Mouse (Mus musculus): ENCODE measurements around the gene En2. TPM values are rescaled to one million over a fixed set of nuclear protein-coding genes. Genes with fewer than 3 reads are reported as not detected.
A peak's percentile ranks its signal among the peaks of the same experiment; 100 is the strongest.

Gene En2
- polyA plus RNA-seq, 1 experiment: not detected

DNA sequence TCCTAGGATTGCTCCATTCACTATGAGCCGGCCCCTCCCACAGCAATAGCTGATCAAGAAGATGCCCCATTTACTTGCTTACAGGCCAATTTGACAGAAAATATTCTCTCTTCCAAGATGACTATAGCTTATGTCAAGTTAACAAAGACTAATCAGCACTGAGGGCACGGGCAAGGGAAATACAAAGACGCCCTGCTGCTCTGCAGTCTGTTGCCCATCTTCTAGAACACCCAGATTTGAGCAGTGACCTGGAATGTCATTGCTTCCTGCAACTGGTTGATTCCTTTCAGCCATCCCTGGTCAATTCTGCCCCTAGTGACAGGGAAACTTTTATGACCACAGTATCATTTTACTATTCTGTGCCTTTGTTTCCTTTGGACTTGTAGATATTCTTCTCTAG lies 16.1 kb upstream of the En2 start:
- H3K27ac ChIP-seq (replicated peaks; ENCODE audit: low read depth, low read length): no peak overlapping the region
- H3K4me3 ChIP-seq (ENCODE audit: insufficient read depth, low read depth, low read length): no peak overlapping the region
- no peaks in the 10 kb centered on the region for H3K4me1 ChIP-seq (ENCODE audit: control insufficient read depth, insufficient read depth, insufficient read length, low read length)

DNA sequence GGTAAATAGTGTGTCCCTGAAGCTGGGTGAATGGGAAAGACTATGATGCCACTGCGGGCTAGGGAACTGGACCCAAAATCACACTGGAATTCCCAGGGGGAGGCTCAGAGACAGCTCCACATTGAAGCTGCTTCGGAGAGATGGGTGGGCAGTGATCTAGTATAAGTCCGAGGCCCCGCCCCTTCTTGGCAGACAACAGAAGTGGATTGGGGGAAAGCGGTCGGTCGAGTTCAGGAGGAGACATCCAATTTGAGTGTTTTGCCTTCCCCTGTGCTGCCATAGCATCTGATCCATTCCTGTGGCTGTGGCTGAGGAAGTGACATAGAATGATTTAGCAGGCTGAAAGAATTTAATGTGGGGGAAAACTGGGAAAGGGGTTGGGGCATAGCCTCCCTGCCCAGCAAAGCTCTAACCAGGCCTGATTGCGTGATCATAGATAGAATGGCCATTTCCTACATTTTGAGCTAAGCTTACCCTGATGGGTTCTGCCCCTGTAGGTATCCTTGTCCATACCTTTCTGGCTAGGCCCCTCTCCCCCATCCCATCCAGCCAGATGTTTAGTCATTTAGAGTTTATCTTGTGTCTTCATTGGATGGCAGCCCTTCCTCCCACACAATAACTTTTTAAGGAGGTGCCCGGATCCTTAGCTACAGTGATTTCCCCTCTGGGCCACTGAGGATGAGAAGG lies 8.3 kb upstream of the En2 start:
- Histone ChIP-seq H3K4me3 (ENCODE audit: insufficient read depth, low read depth, low read length) (no peak overlapping the region), H3K27ac (replicated peaks; ENCODE audit: low read depth, low read length) (no peak overlapping the region)

GRCm38 (mm10) chr5:28157781-28158180 lies 7.7 kb upstream of the En2 start:
- Histone ChIP-seq H3K27ac (replicated peaks; ENCODE audit: low read depth, low read length) (no peak overlapping the region), H3K4me3 (ENCODE audit: insufficient read depth, low read depth, low read length) (no peak overlapping the region)

More for the DNA sequence above, 8.3 kb upstream of the En2 start:
- no peaks in the 10 kb centered on the region for H3K4me1 ChIP-seq (ENCODE audit: control insufficient read depth, insufficient read depth, insufficient read length, low read length)

DNA sequence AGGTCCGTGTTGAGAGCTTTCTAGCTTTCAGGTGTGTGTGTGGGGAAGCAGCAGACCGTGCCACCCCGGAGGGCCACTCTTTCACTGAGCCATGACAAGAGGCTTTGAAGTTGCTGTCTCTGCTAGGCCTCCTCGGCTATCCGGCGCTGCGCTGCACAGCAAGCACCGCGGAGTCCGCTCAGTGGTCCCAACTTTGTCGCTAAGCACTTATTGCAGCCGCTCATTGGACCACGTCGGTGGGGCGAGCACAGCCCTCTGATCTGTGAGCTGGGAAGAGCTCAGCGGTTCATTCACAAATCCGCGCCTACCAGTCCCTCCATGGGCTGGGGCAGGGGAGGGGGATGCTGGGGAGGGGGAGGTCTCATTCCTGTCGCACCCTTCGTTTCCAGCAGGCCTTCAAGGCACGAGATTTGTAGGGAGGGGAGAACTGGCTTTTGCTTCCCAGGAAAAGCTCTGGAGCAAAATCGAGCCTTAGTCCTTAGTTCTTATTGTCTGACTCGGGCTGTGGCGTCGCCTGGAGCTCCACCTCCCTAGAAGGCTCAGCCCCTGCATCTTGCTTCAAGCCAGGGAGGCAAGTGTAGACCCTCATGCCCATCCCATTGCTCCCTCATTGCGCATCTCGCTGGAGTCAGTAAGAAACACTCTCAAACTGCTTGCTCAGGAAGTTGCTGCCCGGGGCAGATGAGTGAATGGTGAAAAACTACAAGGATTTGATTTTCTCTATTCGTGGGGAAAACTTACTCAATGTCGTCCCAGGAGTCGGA lies 7.0 kb upstream of the En2 start:
- Histone ChIP-seq H3K27ac (replicated peaks; ENCODE audit: low read depth, low read length) (no peak overlapping the region), H3K4me1 (ENCODE audit: control insufficient read depth, insufficient read depth, insufficient read length, low read length) (no peaks in the 10 kb centered on the region), H3K4me3 (ENCODE audit: insufficient read depth, low read depth, low read length) (no peak overlapping the region)

More at GRCm38 (mm10) chr5:28157781-28158180, 7.7 kb upstream of the En2 start:
- H3K4me1 ChIP-seq (ENCODE audit: control insufficient read depth, insufficient read depth, insufficient read length, low read length): no peaks in the 10 kb centered on the region

DNA sequence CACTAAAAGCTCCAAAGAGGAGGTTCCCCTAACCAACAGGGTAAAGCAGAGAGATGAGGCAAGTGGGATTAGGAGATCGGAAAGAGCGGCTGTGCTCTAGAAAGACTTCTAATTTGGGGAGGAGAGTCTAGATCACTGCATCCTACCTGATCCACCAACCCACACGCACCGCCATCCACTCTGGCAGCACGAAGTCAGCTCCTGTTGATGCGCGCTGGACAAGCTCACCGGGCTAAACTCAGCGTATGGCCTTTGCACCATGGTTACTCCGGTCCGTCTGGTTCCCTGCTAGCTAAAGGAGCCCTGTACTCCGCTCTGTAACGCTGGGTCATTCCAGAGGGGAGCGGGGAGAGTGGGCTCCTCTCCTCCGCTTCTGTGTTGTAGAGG lies 6.4 kb upstream of the En2 start:
- H3K4me3 ChIP-seq (ENCODE audit: insufficient read depth, low read depth, low read length): no peak overlapping the region

GRCm38 (mm10) chr5:28159891-28160470 lies 5.5 kb upstream of the En2 start:
- Histone ChIP-seq H3K4me3 (ENCODE audit: insufficient read depth, low read depth, low read length) (no peak overlapping the region), H3K27ac (replicated peaks; ENCODE audit: low read depth, low read length) (no peak overlapping the region), H3K4me1 (ENCODE audit: control insufficient read depth, insufficient read depth, insufficient read length, low read length) (no peaks in the 10 kb centered on the region)

More for the DNA sequence above, 6.4 kb upstream of the En2 start:
- no peaks in the 10 kb centered on the region for H3K4me1 ChIP-seq (ENCODE audit: control insufficient read depth, insufficient read depth, insufficient read length, low read length)
- no peak overlapping the region for H3K27ac ChIP-seq (replicated peaks; ENCODE audit: low read depth, low read length)

DNA sequence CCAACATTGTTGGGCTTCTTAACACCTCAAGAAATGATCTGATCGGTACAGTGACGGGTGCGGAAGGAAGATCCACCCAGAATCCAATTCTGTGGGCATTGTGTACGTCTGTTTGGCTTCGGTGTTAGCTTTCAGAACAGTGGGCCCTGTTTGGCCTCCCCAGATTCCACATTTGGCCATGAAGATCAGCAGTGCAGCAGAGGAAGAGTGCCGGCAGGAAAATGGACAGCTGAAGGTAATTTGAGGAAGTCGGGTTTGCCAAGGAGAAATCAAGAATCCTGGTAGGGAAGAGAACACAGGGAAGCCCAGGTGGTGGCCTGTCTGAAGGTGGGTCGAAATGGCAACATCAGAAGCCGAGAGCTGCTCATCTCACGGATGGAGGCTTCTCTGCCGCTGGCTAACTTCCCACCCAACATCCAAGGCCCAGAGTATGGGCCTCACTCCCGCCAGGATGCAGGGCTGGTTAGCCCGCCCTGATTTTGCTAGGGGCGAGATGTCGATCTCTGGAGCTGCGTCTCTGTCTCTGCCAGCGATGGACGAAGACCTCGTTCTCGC lies 4.0 kb upstream of the En2 start:
- H3K4me3 ChIP-seq (ENCODE audit: insufficient read depth, low read depth, low read length): no peak overlapping the region

GRCm38 (mm10) chr5:28161938-28162402 lies 3.5 kb upstream of the En2 start:
- H3K27ac ChIP-seq (replicated peaks; ENCODE audit: low read depth, low read length): no peak overlapping the region
- no peak overlapping the region for H3K4me3 ChIP-seq (ENCODE audit: insufficient read depth, low read depth, low read length)
- peaks cover under 1% of the 10 kb centered on the region; the same call in 1 of the 2 replicates for H3K4me1 ChIP-seq (ENCODE audit: control insufficient read depth, insufficient read depth, insufficient read length, low read length)

More for the DNA sequence above, 4.0 kb upstream of the En2 start:
- Histone ChIP-seq H3K27ac (replicated peaks; ENCODE audit: low read depth, low read length) (no peak overlapping the region), H3K4me1 (ENCODE audit: control insufficient read depth, insufficient read depth, insufficient read length, low read length) (no peaks in the 10 kb centered on the region)

- Histone ChIP-seq H3K4me1 (ENCODE audit: control insufficient read depth, insufficient read depth, insufficient read length, low read length) (peaks cover 5% of the 10 kb centered on the region), H3K27ac (replicated peaks; ENCODE audit: low read depth, low read length) (no peak overlapping the region), H3K4me3 (ENCODE audit: insufficient read depth, low read depth, low read length) (no peak overlapping the region)
Observed at GRCm38 (mm10) chr5:28163926-28164325, 1.6 kb upstream of the En2 start.

DNA sequence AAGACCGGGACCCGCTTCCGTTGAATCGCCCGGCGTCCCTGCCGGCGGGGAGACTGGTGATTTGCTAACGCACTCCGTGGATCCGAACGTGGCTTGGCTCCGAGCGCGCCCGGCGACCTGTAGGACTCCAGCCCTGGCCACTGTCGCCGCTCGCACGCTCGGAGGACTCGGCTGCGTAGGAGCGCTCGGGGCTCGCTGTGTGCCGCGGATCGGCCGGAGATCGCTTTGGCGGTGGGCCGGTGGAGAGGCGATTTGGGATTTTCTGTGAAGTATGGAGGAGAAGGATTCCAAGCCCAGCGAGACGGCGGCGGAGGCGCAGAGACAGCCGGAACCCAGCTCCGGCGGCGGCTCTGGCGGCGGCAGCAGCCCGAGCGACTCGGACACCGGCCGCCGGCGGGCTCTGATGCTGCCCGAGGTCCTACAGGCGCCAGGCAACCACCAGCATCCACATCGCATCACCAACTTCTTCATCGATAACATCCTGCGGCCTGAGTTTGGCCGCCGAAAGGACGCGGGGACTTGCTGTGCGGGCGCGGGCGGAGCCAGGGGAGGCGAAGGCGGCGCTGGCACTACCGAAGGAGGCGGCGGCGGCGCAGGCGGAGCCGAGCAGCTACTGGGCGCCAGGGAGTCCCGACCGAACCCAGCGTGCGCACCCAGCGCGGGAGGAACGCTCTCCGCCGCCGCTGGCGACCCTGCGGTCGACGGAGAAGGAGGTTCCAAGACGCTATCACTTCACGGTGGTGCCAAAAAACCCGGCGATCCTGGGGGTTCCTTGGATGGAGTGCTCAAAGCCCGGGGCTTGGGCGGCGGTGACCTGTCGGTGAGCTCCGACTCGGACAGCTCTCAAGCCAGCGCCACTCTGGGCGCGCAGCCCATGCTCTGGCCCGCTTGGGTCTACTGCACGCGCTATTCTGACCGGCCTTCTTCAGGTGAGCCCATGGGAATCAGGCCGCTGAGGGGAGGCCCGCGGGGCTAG lies 1.1 kb downstream of the En2 start:
- Histone ChIP-seq H3K27ac (replicated peaks; ENCODE audit: low read depth, low read length) (no peak overlapping the region), H3K4me3 (ENCODE audit: insufficient read depth, low read depth, low read length) (peak overlapping the region; percentile 63), H3K4me1 (ENCODE audit: control insufficient read depth, insufficient read depth, insufficient read length, low read length) (peaks cover 5% of the 10 kb centered on the region)

DNA sequence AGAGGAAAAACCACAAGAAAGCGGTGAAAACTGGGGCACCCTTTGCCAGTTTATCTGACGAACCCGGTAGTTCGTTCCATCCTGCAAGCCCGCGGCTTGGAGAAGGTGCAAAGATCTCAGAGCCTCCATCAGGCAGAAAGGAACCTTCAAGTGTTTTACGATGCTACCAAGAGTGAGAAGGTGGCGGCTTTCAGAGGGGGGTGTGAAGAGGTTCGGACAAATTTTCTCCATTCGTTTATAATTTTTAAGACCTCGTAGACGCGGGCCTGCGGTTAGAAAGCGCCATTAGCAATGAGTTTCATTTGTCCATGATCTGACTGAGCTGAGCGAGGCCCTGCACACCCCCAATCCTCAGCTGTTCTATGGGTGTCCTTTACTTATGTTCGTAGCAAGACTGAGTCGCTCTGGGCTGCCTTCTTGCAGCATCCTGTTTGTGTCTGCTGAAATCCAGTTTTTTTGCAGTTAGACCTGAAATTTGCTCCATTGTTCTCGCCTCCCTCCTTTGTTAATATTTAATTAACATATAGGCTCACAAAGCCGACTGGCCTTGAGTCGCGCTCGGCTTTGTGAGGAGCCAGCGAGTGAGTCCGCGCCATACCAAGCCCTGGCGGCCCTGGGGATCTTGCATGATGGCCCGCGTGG lies 2.2 kb downstream of the En2 start:
- H3K4me1 ChIP-seq (ENCODE audit: control insufficient read depth, insufficient read depth, insufficient read length, low read length): peaks cover 5% of the 10 kb centered on the region
- peak overlapping the region; percentile 36 for H3K4me3 ChIP-seq (ENCODE audit: insufficient read depth, low read depth, low read length)
- no peak overlapping the region for H3K27ac ChIP-seq (replicated peaks; ENCODE audit: low read depth, low read length)

DNA sequence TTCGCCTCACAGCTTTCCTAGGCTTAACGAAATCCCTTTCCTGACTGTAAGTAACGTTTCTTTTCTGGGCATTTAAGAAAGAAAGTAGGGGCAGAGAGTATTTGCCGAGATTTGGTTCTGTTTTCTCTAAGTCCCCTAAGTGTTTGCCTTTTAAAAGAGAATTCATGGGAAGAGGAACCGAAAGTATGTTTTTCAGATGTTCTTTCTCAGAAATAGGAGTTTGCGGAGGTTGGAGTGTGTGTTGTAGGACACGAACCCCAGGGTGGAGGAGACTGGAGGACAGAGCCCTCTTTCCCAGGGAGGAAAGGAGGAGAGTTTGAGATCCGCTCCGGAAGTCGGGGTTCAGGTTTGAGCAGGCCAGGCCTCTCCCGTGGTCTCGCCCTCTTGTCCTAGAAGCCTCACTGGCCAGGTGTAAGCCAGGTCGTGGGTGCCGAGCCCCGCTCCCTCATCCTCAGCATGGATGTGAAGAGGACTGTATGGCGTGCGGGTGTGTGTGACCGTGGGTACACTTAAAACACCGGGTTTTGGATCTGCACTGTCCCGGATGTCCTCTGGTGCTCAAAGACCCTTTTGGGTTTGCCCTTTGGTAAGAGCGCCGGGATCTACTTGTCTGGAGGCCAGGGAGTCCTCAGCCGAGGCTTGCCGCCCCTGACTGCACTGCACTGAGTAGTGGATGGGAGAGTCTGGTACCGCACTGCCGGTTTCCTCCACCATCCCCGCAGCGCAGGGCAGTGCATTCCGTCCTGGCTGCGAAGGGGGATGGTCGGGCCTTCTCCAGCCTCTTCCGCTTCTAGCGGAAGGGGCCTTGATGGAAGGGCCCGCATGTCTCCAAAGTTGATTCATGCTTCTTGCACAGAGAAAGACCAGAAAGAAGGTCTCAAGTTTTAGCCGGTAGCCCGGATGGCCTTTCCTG lies 3.0 kb downstream of the En2 start:
- no peak overlapping the region for H3K27ac ChIP-seq (replicated peaks; ENCODE audit: low read depth, low read length)
- H3K4me3 ChIP-seq (ENCODE audit: insufficient read depth, low read depth, low read length): peak overlapping the region; percentile 36

GRCm38 (mm10) chr5:28169166-28169801 lies 3.8 kb downstream of the En2 start:
- Histone ChIP-seq H3K27ac (replicated peaks; ENCODE audit: low read depth, low read length) (no peak overlapping the region), H3K4me3 (ENCODE audit: insufficient read depth, low read depth, low read length) (no peak overlapping the region), H3K4me1 (ENCODE audit: control insufficient read depth, insufficient read depth, insufficient read length, low read length) (peaks cover 5% of the 10 kb centered on the region)

More for the DNA sequence above, 3.0 kb downstream of the En2 start:
- H3K4me1 ChIP-seq (ENCODE audit: control insufficient read depth, insufficient read depth, insufficient read length, low read length): peaks cover 5% of the 10 kb centered on the region

All from brown adipose tissue, adult 24 weeks (tissue).